Mouse (Mus musculus) G1E (cell line): Measurements from ENCODE around the gene Ptpn14. TPM values are rescaled to one million over a fixed set of nuclear protein-coding genes. Genes with fewer than 3 reads are reported as not detected.

Experiments
- ATAC-seq: 2 replicates; pipeline ENCODE4 v1.8.0; 2016; ENCODE audit warnings: mild to moderate bottlenecking; ENCODE audit not compliant: insufficient number of reproducible peaks, poor library complexity, low FRiP score, severe bottlenecking; ENCODE audit errors: extremely low read depth
- DNase-seq: peaks from one replicate; pipeline ENCODE4 v3.0.0; 2012; ENCODE audit warnings: low spot score
- H3K27me3 ChIP-seq: 2 replicates; pipeline ENCODE4 v1.6.1; 2012; ENCODE audit warnings: mild to moderate bottlenecking, low read length, inconsistent platforms; ENCODE audit not compliant: insufficient read depth
- H3K36me3 ChIP-seq: replicated peaks from 2 replicates; pipeline ENCODE3; 2012; ENCODE audit warnings: mild to moderate bottlenecking, inconsistent platforms
- H3K4me1 ChIP-seq: 2 replicates; pipeline ENCODE4 v1.6.1; 2012; ENCODE audit warnings: low read depth, low read length, inconsistent platforms, mixed read lengths; ENCODE audit not compliant: insufficient read depth
- H3K4me3 ChIP-seq: 2 replicates; pipeline ENCODE4 v1.5.1; 2012; ENCODE audit warnings: low read depth, mild to moderate bottlenecking, inconsistent platforms, low read length, moderate library complexity, mixed read lengths
- H3K9me3 ChIP-seq: replicated peaks from 2 replicates; pipeline ENCODE4 v1.6.1; 2012; ENCODE audit warnings: inconsistent platforms
- CTCF ChIP-seq: IDR thresholded peaks from 2 replicates; pipeline ENCODE4 v1.5.1; 2012; ENCODE audit warnings: low read depth, low read length, inconsistent platforms, mixed read lengths
- GATA1 ChIP-seq: IDR thresholded peaks from 2 replicates; pipeline ENCODE4 v1.6.1; 2012; ENCODE audit warnings: borderline replicate concordance, low read length, inconsistent platforms, mixed read lengths
- GATA2 ChIP-seq: IDR thresholded peaks from 2 replicates; pipeline ENCODE4 v1.6.1; 2012; ENCODE audit warnings: low read depth, low read length, inconsistent platforms, borderline replicate concordance
- POLR2AphosphoS5 ChIP-seq: IDR thresholded peaks from 2 replicates; pipeline ENCODE4 v1.6.1; 2012; ENCODE audit warnings: low read depth, low read length, inconsistent platforms; ENCODE audit not compliant: insufficient replicate concordance
- TAL1 ChIP-seq: conservative IDR thresholded peaks from 2 replicates; pipeline ENCODE4 v1.6.1; 2012; ENCODE audit warnings: low read depth, low read length, inconsistent platforms, mixed read lengths
- polyA plus RNA-seq: library from polyadenylated mRNA; stranded (reverse); fragments of >175 nt; gene quantifications from 2 replicates; pipeline ENCODE4 v1.2.3, GENCODE M21; 2012
- total RNA-seq, 2 experiments: library from RNA; stranded (forward) in 1 of 2; stranded (reverse) in 1 of 2; fragments of 200-1000 nt in 1 of 2; fragments of >200 nt in 1 of 2; fragmentation: Nextera tagmentation in 1 of 2; gene quantifications; 2 replicates each; pipeline ENCODE4 v1.2.3; 2014 to 2017

Ptpn14 gene
- total and polyA plus RNA-seq, 3 experiments: 0.11 TPM; not detected in 2

GRCm38 (mm10) chr1:189849550-189849949 is 121.5 kb downstream of the Ptpn14 start:
- Histone ChIP-seq H3K36me3 (no peaks in the 10 kb centered on the region), H3K27me3 (no peaks in the 10 kb centered on the region), H3K9me3 (peaks cover 90% of the 10 kb centered on the region), H3K4me3 (no peak overlapping the region), H3K4me1 (no peaks in the 10 kb centered on the region)
- no peak for ATAC-seq
- no peak for DNase-seq
- no peak for TF ChIP-seq GATA2
- TF ChIP-seq TAL1: no peak
- no peak for TF ChIP-seq CTCF
- TF ChIP-seq GATA1: no peak
- no peak for TF ChIP-seq POLR2AphosphoS5

- no peak for TF ChIP-seq GATA2
- no peak for TF ChIP-seq CTCF
- TF ChIP-seq POLR2AphosphoS5: no peak
- TF ChIP-seq TAL1: no peak
- no peak for TF ChIP-seq GATA1
- peaks cover 90% of the 10 kb centered on the region for H3K9me3 ChIP-seq
- DNase-seq: no peak
Observed at GRCm38 (mm10) chr1:189852051-189852450, 124.0 kb downstream of the Ptpn14 start.

DNA sequence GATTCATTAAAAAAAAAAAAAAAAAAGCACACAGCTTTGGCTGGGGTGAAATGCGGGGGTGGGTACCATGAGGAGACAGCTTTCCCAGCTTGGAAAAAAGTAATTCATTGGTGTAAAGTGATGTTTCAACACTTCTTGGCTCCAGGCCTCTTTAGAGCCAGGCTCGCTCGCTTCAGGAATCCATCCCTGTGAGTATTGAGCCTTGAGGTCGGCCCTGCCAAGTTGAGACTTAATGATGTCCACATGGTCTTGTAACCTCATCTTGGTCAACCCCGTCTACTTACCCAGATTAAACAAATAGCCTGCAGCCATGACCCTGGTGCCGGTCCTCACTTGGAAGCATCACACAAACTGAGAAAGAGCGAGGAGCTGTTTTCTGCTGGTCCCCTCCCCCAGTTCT is 124.4 kb downstream of the Ptpn14 start:
- no peak for TF ChIP-seq CTCF
- no peak for TF ChIP-seq GATA2
- TF ChIP-seq GATA1: no peak
- no peak for TF ChIP-seq POLR2AphosphoS5
- TF ChIP-seq TAL1: no peak
- DNase-seq (no peak), ATAC-seq (no peak)
- peaks cover 90% of the 10 kb centered on the region for H3K9me3 ChIP-seq
- no peaks in the 10 kb centered on the region for H3K4me1 ChIP-seq
- H3K4me3 ChIP-seq: no peak overlapping the region
- H3K27me3 ChIP-seq: no peaks in the 10 kb centered on the region
- no peaks in the 10 kb centered on the region for H3K36me3 ChIP-seq

More at GRCm38 (mm10) chr1:189852051-189852450, 124.0 kb downstream of the Ptpn14 start:
- no peak for ATAC-seq
- Histone ChIP-seq H3K27me3 (no peaks in the 10 kb centered on the region), H3K36me3 (no peaks in the 10 kb centered on the region), H3K4me3 (no peak overlapping the region), H3K4me1 (no peaks in the 10 kb centered on the region)

GRCm38 (mm10) chr1:189854646-189855045 is 126.6 kb downstream of the Ptpn14 start:
- no peak for ATAC-seq
- H3K27me3 ChIP-seq: no peaks in the 10 kb centered on the region
- no peak for DNase-seq

GRCm38 (mm10) chr1:189855739-189856138 is 127.7 kb downstream of the Ptpn14 start:
- no peaks in the 10 kb centered on the region for H3K27me3 ChIP-seq
- H3K4me1 ChIP-seq: no peaks in the 10 kb centered on the region
- no peak for DNase-seq
- TF ChIP-seq TAL1: no peak
- no peak for TF ChIP-seq POLR2AphosphoS5
- no peak for TF ChIP-seq GATA1
- no peak for TF ChIP-seq GATA2
- no peak for TF ChIP-seq CTCF
- no peak for ATAC-seq
- H3K4me3 ChIP-seq: no peak overlapping the region
- H3K9me3 ChIP-seq: peaks cover 81% of the 10 kb centered on the region
- no peaks in the 10 kb centered on the region for H3K36me3 ChIP-seq

More at GRCm38 (mm10) chr1:189854646-189855045, 126.6 kb downstream of the Ptpn14 start:
- Histone ChIP-seq H3K4me1 (no peaks in the 10 kb centered on the region), H3K36me3 (no peaks in the 10 kb centered on the region), H3K9me3 (peaks cover 81% of the 10 kb centered on the region), H3K4me3 (no peak overlapping the region)
- TF ChIP-seq POLR2AphosphoS5 (no peak), GATA1 (no peak), GATA2 (no peak), CTCF (no peak), TAL1 (no peak)

GRCm38 (mm10) chr1:189858377-189858776 is 130.3 kb downstream of the Ptpn14 start:
- no peaks in the 10 kb centered on the region for H3K36me3 ChIP-seq
- DNase-seq (no peak), ATAC-seq (no peak)
- TF ChIP-seq CTCF (no peak), GATA2 (no peak), GATA1 (no peak), TAL1 (no peak), POLR2AphosphoS5 (no peak)
- H3K27me3 ChIP-seq: no peaks in the 10 kb centered on the region
- no peaks in the 10 kb centered on the region for H3K4me1 ChIP-seq
- H3K4me3 ChIP-seq: no peak overlapping the region
- H3K9me3 ChIP-seq: peaks cover 78% of the 10 kb centered on the region
